Mouse (Mus musculus) granulocyte monocyte progenitor cell, adult 5-6 weeks (primary cell): Measurements from ENCODE around the gene Ankrd35. TPM values are rescaled to one million over a fixed set of nuclear protein-coding genes. Genes with fewer than 3 reads are reported as not detected.
A peak's percentile ranks its signal among the peaks of the same experiment; 100 is the strongest.
"Not testable (repeated sequence)": the region's sequence is repeated elsewhere in the genome, so short reads cannot be mapped to it uniquely, and the experiment has no call there.

Experiments used
- ATAC-seq: replicated peaks from 2 replicates; pipeline ENCODE4 v1.8.0; 2016; ENCODE audit warnings: mild to moderate bottlenecking, moderate TSS enrichment, inconsistent platforms; ENCODE audit not compliant: poor library complexity, severe bottlenecking
- total RNA-seq, 2 experiments: library from RNA; stranded (forward) in 1 of 2; stranded (reverse) in 1 of 2; fragments of 200-712, 200-1000 nt in 1 of 2; fragments of >200 nt in 1 of 2; fragmentation: Nextera tagmentation in 1 of 2; gene quantifications; 2 replicates each; pipeline ENCODE4 v1.2.3; 2014 to 2017

Ankrd35 gene
- total RNA-seq, 2 experiments from 2014 or later, result not detected

- no peak for ATAC-seq
These were observed 1.4 kb upstream of the Ankrd35 start for GRCm38 (mm10) chr3:96668424-96669067.

- no peak for ATAC-seq
These were observed 1.6 kb downstream of the Ankrd35 start for GRCm38 (mm10) chr3:96671519-96671918.

GRCm38 (mm10) chr3:96673514-96673913 is 3.6 kb downstream of the Ankrd35 start:
- ATAC-seq, result no peak

GRCm38 (mm10) chr3:96674442-96674841 is 4.5 kb downstream of the Ankrd35 start:
- ATAC-seq, result no peak

GRCm38 (mm10) chr3:96675171-96675570 is 5.2 kb downstream of the Ankrd35 start:
- ATAC-seq, result peak; percentile 52

GRCm38 (mm10) chr3:96675690-96676089 is 5.8 kb downstream of the Ankrd35 start:
- no peak for ATAC-seq

GRCm38 (mm10) chr3:96678456-96678855 is 8.5 kb downstream of the Ankrd35 start:
- no peak for ATAC-seq

- ATAC-seq, result no peak
These were observed 9.3 kb downstream of the Ankrd35 start for GRCm38 (mm10) chr3:96679159-96679674.

GRCm38 (mm10) chr3:96680269-96680956 is 10.5 kb downstream of the Ankrd35 start:
- no peak for ATAC-seq

GRCm38 (mm10) chr3:96683496-96683895 is 13.6 kb downstream of the Ankrd35 start:
- ATAC-seq, result no peak

- 0 out of 2 replicates have a peak, but pooled peaks have one; percentile 7 for ATAC-seq
These were observed 14.4 kb downstream of the Ankrd35 start for GRCm38 (mm10) chr3:96684151-96684821.

- ATAC-seq, result peak; percentile 11; the same call in 1 of the 2 replicates
These were observed 14.9 kb downstream of the Ankrd35 start for GRCm38 (mm10) chr3:96684822-96685156.

GRCm38 (mm10) chr3:96686057-96686456 is 16.1 kb downstream of the Ankrd35 start:
- not testable (repeated sequence) for ATAC-seq

GRCm38 (mm10) chr3:96688854-96689253 is 18.9 kb downstream of the Ankrd35 start:
- peak; percentile 17; the same call in 1 of the 2 replicates for ATAC-seq

- ATAC-seq, result peak; percentile 57
These were observed 20.4 kb downstream of the Ankrd35 start for GRCm38 (mm10) chr3:96690298-96690697.

- ATAC-seq, result no peak
These were observed 22.6 kb downstream of the Ankrd35 start for GRCm38 (mm10) chr3:96692506-96692905.

- no peak for ATAC-seq
These were observed 23.6 kb downstream of the Ankrd35 start for GRCm38 (mm10) chr3:96693579-96693978.

- ATAC-seq, result peak; percentile 83
These were observed 26.4 kb downstream of the Ankrd35 start, which contains the start of gene Pias3 for GRCm38 (mm10) chr3:96696198-96696765. Pias3 (plus strand) TSS chr3:96696384.

GRCm38 (mm10) chr3:96696766-96697732 is 27.1 kb downstream of the Ankrd35 start:
- ATAC-seq, result peak; percentile 78
